ENCODE assay signal across 13 mouse cellular contexts in the genomic region with DNA sequence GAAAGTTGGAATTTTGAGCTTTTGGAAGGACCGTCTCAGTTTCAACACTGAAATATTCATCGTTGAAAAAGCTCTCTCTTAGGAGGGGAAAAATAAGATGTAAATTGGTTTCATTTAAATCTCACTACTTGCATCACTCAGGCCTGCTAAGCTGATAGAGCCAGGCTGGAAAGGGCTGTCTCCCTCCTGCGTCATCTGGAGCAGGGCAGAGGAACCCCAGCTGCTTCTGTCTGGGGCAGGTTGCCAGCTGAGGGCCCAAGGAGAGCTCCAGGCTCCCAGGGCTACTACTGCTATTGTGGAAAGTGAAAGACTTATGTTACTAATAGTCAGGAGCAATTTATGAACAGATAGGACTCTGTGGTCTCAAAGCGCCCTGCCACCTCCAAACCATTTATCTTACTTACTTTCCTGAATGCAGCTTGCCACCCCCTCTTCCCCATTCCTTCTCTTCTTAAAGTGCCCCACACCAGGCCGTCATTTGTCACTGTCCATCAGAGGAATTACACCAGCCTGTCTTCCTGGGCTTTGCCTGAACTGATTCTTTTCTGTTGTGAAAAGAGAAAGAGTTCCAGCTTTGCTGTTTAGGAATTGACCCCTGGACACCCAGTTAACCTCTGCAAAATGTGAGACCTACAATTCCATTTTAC.
DNase-seq lines count a peak whose midpoint lies in the region; ATAC-seq and TF ChIP-seq lines count a peak whose summit lies in the region.
"Had no signal": no experiment of that assay in that cellular context is flagged by ENCODE, and none has a peak within 500 bp of the region (broad histone marks: within the 10 kb centered on the region; RNA-seq: fewer than 3 reads in every experiment).

No protein-coding gene starts in this region.

- no peak for TF ChIP-seq POLR2A in lung, adult 2 months (IDR thresholded peaks at IDR 0.05; ENCODE audit: borderline replicate concordance, extremely low read depth, low read depth, low read length)

- no peaks in the 10 kb centered on the region for H3K4me1 ChIP-seq in lung, adult 2 months (ENCODE audit: control insufficient read depth, insufficient read depth, low read length)
- H3K4me1 ChIP-seq in hindbrain, embryonic 10.5 days (replicated peaks): no peaks in the 10 kb centered on the region
- peaks cover 12% of the 10 kb centered on the region for H3K4me1 ChIP-seq in neural tube, embryonic 12.5 days
- H3K4me1 ChIP-seq: forebrain, embryonic 12.5 days; liver, embryonic 12.5 days; midbrain, embryonic 13.5 days had no signal

- no peaks in the 10 kb centered on the region for H3K36me3 ChIP-seq in hindbrain, embryonic 10.5 days
- H3K36me3 ChIP-seq in neural tube, embryonic 12.5 days: no peaks in the 10 kb centered on the region
- H3K36me3 ChIP-seq: forebrain, embryonic 12.5 days; liver, embryonic 12.5 days; midbrain, embryonic 13.5 days had no signal

- H3K9me3 ChIP-seq in hindbrain, embryonic 10.5 days: no peaks in the 10 kb centered on the region
- no peaks in the 10 kb centered on the region for H3K9me3 ChIP-seq in neural tube, embryonic 12.5 days
- H3K9me3 ChIP-seq: forebrain, embryonic 12.5 days; liver, embryonic 12.5 days; midbrain, embryonic 13.5 days had no signal

- H3K4me2 ChIP-seq in neural tube, embryonic 12.5 days (replicated peaks): no peak overlapping the region
- H3K4me2 ChIP-seq: forebrain, embryonic 12.5 days; liver, embryonic 12.5 days; midbrain, embryonic 13.5 days had no signal

- peak; percentile 22 for DNase-seq in gastrocnemius, postnatal 10 days
- DNase-seq in gastrocnemius, adult 8-10 months (ENCODE audit: low spot score in 2 of 2): no peak
- peak; percentile 41 for DNase-seq in lung, postnatal 10 days
- DNase-seq in lung, adult 2 months: no peak
- DNase-seq in hindbrain, embryonic 10.5 days (ENCODE audit: low spot score): peak; percentile 25
- no peak for DNase-seq in urinary bladder, postnatal 25 days (ENCODE audit: low spot score)
- no peak for DNase-seq in yolk sac, embryonic 10.5 days (ENCODE audit: low spot score)
- DNase-seq: cerebellum, postnatal 36 days; kidney, adult 11 months had no signal

- no peaks in the 10 kb centered on the region for H3K27me3 ChIP-seq in hindbrain, embryonic 10.5 days (ENCODE audit: insufficient read depth, poor library complexity, severe bottlenecking)
- H3K27me3 ChIP-seq in neural tube, embryonic 12.5 days (replicated peaks): no peaks in the 10 kb centered on the region
- H3K27me3 ChIP-seq: forebrain, embryonic 12.5 days; liver, embryonic 12.5 days; midbrain, embryonic 13.5 days had no signal

- WGBS in lung, adult 2 months: 50% methylated on average over 5 of the region's 5 CpGs
- WGBS in hindbrain, embryonic 10.5 days: 61% methylated on average over 5 of the region's 5 CpGs
- 39% methylated on average over 5 of the region's 5 CpGs for WGBS in neural tube, embryonic 12.5 days

- H3K9ac ChIP-seq in neural tube, embryonic 12.5 days: no peak overlapping the region
- H3K9ac ChIP-seq: forebrain, embryonic 12.5 days; liver, embryonic 12.5 days; midbrain, embryonic 13.5 days had no signal

- no peak for TF ChIP-seq CTCF in lung, adult 2 months (IDR thresholded peaks at IDR 0.05; ENCODE audit: insufficient read depth, low read length)

- ATAC-seq in neural tube, embryonic 12.5 days (ENCODE audit: low FRiP score, low read depth): peak; percentile 85
- ATAC-seq: liver, embryonic 12.5 days; midbrain, embryonic 13.5 days had no signal

- H3K27ac ChIP-seq in hindbrain, embryonic 10.5 days: no peak overlapping the region
- no peak overlapping the region for H3K27ac ChIP-seq in neural tube, embryonic 12.5 days
- H3K27ac ChIP-seq: forebrain, embryonic 12.5 days; liver, embryonic 12.5 days; midbrain, embryonic 13.5 days had no signal

- no peak overlapping the region for H3K4me3 ChIP-seq in lung, adult 2 months (replicated peaks; ENCODE audit: extremely low read depth, low read depth, low read length)
- no peak overlapping the region for H3K4me3 ChIP-seq in hindbrain, embryonic 10.5 days
- H3K4me3 ChIP-seq in neural tube, embryonic 12.5 days: no peak overlapping the region
- H3K4me3 ChIP-seq: forebrain, embryonic 12.5 days; liver, embryonic 12.5 days; midbrain, embryonic 13.5 days had no signal

Comparison
In these comparisons a context has a peak if more than half of its experiments do, and no peak if none do; other contexts are left out.
1. DNase-seq: peak in gastrocnemius, postnatal 10 days (single experiment), lung, postnatal 10 days (single experiment) and hindbrain, embryonic 10.5 days (single experiment); none in gastrocnemius, adult 8-10 months (0 of 2), lung, adult 2 months (single experiment), urinary bladder, postnatal 25 days (single experiment) and yolk sac, embryonic 10.5 days (single experiment).